Mouse (Mus musculus): ENCODE measurements around the gene Zbtb1.

DNA sequence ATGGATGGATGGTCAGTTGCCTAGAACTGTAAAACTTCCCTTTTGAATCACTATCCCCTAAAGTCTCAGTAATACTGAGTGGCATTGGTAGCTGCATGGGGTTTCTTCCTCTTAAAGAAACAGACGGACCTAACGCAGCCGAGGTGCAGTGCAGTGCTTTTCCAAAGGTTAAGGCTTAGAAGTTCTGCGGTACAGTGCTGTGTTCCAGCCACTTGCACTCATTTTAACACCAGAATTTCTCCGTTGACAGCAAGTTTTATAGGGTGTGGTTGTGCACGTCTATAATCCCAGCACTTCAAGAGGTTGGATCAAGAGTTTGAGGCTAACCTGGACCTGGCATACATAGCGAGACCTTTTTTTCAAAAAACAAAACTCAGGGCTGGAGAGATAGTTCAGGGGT, 2.0 kb downstream of the Zbtb1 start:
- TF ChIP-seq CTCF (IDR thresholded peaks at IDR 0.05; ENCODE audit: low read depth, low read length) (no peak), POLR2A (IDR thresholded peaks at IDR 0.05; ENCODE audit: extremely low read depth, insufficient read depth, low read length) (no peak)

Measured in liver, adult 2 months (tissue).